Mouse (Mus musculus) cortical plate, adult 2 months (tissue): ENCODE measurements around the gene 2410002F23Rik. TPM values are rescaled to one million over a fixed set of nuclear protein-coding genes. Genes with fewer than 3 reads are reported as not detected.
A peak's percentile ranks its signal among the peaks of the same experiment; 100 is the strongest.

Source experiments
- H3K27ac ChIP-seq: fragments of 200-500 bp; 2 replicates; pipeline ENCODE4 v1.5.1; 2012; ENCODE audit warnings: low read length, control low read depth, inconsistent platforms; ENCODE audit not compliant: insufficient read depth
- H3K4me1 ChIP-seq: fragments of 200-500 bp; 2 replicates; pipeline ENCODE4 v1.6.1; 2011; ENCODE audit warnings: low read length; ENCODE audit not compliant: control insufficient read depth, insufficient read depth
- H3K4me3 ChIP-seq: fragments of 200-500 bp; 2 replicates; pipeline ENCODE4 v1.5.1; 2011; ENCODE audit warnings: mild to moderate bottlenecking, low read length, control low read depth; ENCODE audit not compliant: insufficient read depth
- CTCF ChIP-seq: fragments of 200-500 bp; IDR thresholded peaks from 2 replicates; pipeline ENCODE4 v1.5.1; 2011; ENCODE audit warnings: mild to moderate bottlenecking, control low read depth, low read length; ENCODE audit not compliant: insufficient read depth; ENCODE audit errors: extremely low read depth
- POLR2A ChIP-seq: fragments of 200-500 bp; IDR thresholded peaks from 2 replicates; pipeline ENCODE4 v1.6.1; 2011; ENCODE audit warnings: mild to moderate bottlenecking, low read length, control low read depth; ENCODE audit not compliant: insufficient read depth; ENCODE audit errors: extremely low read depth
- polyA plus RNA-seq: library from polyadenylated mRNA; depleted of rRNA; stranded (reverse); fragments of >200 nt; gene quantifications from 2 replicates; pipeline ENCODE4 v1.2.3, GENCODE M21; 2012

2410002F23Rik gene
- polyA plus RNA-seq, 1 experiment: 105 TPM

- no peaks in the 10 kb centered on the region for H3K4me1 ChIP-seq
- H3K4me3 ChIP-seq: no peak overlapping the region
- no peak overlapping the region for H3K27ac ChIP-seq
- no peak for TF ChIP-seq POLR2A
- TF ChIP-seq CTCF: no peak
Observed at GRCm38 (mm10) chr7:44260410-44260809, 13.9 kb downstream of the 2410002F23Rik start.

- Histone ChIP-seq H3K4me1 (no peaks in the 10 kb centered on the region), H3K4me3 (no peak within 1 kb of the TSS), H3K27ac (no peak within 1 kb of the TSS)
- TF ChIP-seq POLR2A (no peak), CTCF (no peak)
Observed at GRCm38 (mm10) chr7:44261147-44261546, 14.6 kb downstream of the 2410002F23Rik start, which contains the start of gene Gm15517. Gm15517 (plus strand) TSS chr7:44261447.

GRCm38 (mm10) chr7:44262791-44263643 is 16.5 kb downstream of the 2410002F23Rik start:
- Histone ChIP-seq H3K4me3 (peak overlapping the region; percentile 20), H3K27ac (no peak overlapping the region), H3K4me1 (no peaks in the 10 kb centered on the region)
- TF ChIP-seq POLR2A: no peak
- TF ChIP-seq CTCF: peak; percentile 97

GRCm38 (mm10) chr7:44268117-44268516 is 21.6 kb downstream of the 2410002F23Rik start:
- TF ChIP-seq POLR2A: no peak
- TF ChIP-seq CTCF: no peak
- no peak overlapping the region for H3K27ac ChIP-seq
- no peak overlapping the region for H3K4me3 ChIP-seq
- H3K4me1 ChIP-seq: no peaks in the 10 kb centered on the region

- Histone ChIP-seq H3K27ac (no peak overlapping the region), H3K4me1 (no peaks in the 10 kb centered on the region), H3K4me3 (no peak overlapping the region)
- TF ChIP-seq CTCF (no peak), POLR2A (no peak)
Observed at GRCm38 (mm10) chr7:44269397-44269796, 22.9 kb downstream of the 2410002F23Rik start.

- Histone ChIP-seq H3K4me3 (no peak overlapping the region), H3K27ac (no peak overlapping the region), H3K4me1 (no peaks in the 10 kb centered on the region)
- no peak for TF ChIP-seq CTCF
Observed at GRCm38 (mm10) chr7:44271309-44271708, 24.8 kb downstream of the 2410002F23Rik start.

- TF ChIP-seq CTCF: no peak
- no peak for TF ChIP-seq POLR2A
- no peaks in the 10 kb centered on the region for H3K4me1 ChIP-seq
- H3K4me3 ChIP-seq: no peak overlapping the region
- no peak overlapping the region for H3K27ac ChIP-seq
Observed at GRCm38 (mm10) chr7:44272546-44272945, 26.0 kb downstream of the 2410002F23Rik start.

- Histone ChIP-seq H3K4me3 (no peak overlapping the region), H3K27ac (no peak overlapping the region), H3K4me1 (no peaks in the 10 kb centered on the region)
- TF ChIP-seq POLR2A: no peak
- no peak for TF ChIP-seq CTCF
Observed at GRCm38 (mm10) chr7:44273446-44273845, 26.9 kb downstream of the 2410002F23Rik start.

- Histone ChIP-seq H3K27ac (no peak overlapping the region), H3K4me1 (no peaks in the 10 kb centered on the region), H3K4me3 (no peak overlapping the region)
- TF ChIP-seq CTCF: no peak
- TF ChIP-seq POLR2A: no peak
Observed at GRCm38 (mm10) chr7:44274096-44274495, 27.6 kb downstream of the 2410002F23Rik start.

GRCm38 (mm10) chr7:44275546-44275945 is 29.0 kb downstream of the 2410002F23Rik start:
- no peak overlapping the region for H3K27ac ChIP-seq
- TF ChIP-seq POLR2A: no peak
- H3K4me1 ChIP-seq: no peaks in the 10 kb centered on the region
- H3K4me3 ChIP-seq: no peak overlapping the region
